Mouse (Mus musculus): ENCODE data around the gene Grb10.

GRCm38 (mm10) chr11:11895479-11895878 is 143.0 kb downstream of the Grb10 start:
- TF ChIP-seq CTCF (IDR thresholded peaks at IDR 0.05; ENCODE audit: low read depth, low read length) (no peak), POLR2A (IDR thresholded peaks at IDR 0.05; ENCODE audit: extremely low read depth, insufficient read depth, low read length) (no peak)

Data from liver, adult 2 months (tissue).